Mouse (Mus musculus): ENCODE measurements around the gene Gga1.

The Gga1 gene

DNA sequence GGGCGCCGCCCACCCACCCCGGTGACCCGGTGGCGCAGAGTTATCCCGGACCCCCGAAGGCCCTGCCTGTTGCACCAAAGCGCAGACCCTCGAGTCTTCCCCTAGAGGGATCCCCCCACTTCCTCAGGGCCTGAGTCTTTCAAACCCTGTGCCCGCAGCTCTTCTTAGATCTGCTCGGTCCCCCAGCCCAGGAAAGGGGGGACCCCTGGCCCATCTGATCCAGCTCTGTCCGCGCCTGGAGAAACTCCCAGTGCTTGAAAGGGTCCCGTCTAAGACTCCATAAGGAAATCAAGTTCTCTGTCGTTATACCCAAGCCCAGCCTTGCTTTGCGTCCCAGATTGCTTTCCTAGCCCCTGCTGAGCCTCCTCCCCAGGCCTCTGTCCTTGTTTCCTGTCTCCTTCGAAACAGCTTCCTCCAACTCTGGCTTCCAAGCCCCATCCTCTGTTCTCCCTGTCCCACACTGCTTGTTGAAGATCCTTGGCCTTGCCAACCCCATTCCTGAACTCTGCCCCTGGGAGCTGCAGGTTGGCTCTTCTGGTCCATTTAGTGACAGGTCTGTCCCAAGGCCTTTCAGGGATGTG, 910 bp downstream of the Gga1 start:
- no peak for DNase-seq

DNA sequence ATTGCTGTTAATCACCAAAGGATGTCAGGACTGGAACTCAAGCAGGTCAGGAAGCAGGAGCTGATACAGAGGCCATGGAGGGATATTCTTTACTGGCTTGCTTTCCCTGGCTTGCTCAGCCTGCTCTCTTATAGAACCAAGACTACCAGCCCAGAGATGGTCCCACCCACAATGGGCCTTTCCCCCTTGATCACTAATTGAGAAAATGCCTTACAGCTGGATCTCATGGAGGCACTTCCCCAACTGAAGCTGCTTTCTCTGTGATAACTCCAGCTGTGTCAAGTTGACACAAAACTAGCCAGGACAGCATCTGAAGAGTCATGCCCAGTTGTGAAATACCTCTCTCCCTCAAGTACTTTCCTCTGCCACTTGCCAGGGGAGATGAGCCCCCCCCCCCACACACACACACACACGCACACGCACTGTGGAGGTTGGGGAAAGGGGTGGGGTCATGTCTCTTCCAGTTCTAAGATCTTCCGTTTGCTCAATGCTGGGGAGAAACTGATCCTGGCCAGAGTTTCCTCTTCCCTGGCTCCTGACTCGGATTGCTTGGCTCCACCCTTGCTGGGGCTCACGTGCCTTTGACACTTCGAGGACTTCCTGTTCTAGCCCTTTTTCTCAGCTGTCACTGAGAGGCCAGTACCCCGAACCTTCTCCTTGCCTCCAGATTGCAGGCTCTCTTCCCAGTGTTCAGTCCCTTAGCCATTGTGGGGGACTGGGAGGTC, 2.0 kb downstream of the Gga1 start:
- peak; percentile 71 for DNase-seq

DNA sequence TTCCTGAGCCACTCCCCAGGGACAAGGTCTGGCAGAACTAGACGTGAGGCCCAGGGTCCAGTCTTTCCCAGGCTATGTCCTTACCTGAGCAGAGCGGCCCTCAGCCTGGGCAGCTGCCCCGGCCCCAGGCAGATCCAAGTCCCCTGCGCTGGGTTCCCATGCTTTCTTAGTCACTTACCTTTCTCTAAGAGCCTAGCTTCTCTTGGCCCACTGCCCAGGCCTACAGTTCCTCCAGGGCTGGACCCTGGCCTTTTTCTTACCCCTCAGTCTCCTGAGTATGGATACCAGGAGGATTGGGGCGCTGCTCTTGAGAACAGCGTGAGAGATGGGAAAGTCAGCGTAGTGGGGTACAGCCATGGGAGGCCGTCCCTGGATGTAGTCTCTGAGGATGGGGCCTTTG, 3.4 kb downstream of the Gga1 start:
- DNase-seq = no peak

DNA sequence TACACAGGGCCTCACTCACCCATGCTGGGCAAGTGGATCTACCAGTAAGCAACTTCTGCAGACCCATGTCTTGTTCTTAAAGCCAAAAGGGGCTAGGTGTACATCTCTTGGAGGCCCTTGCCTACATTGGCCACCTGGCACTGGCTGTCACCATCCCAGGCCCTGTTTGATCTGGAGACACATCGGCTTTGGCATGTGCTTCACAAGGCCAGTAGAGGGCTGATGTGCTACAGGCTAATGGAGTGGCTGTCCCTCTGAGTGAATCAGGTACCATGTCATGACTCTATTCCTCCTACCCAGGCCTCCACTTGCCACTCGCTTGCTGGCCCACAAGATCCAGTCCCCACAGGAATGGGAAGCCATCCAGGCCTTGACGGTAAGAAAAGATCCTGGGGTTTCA, 4.8 kb downstream of the Gga1 start:
- DNase-seq = no peak

DNA sequence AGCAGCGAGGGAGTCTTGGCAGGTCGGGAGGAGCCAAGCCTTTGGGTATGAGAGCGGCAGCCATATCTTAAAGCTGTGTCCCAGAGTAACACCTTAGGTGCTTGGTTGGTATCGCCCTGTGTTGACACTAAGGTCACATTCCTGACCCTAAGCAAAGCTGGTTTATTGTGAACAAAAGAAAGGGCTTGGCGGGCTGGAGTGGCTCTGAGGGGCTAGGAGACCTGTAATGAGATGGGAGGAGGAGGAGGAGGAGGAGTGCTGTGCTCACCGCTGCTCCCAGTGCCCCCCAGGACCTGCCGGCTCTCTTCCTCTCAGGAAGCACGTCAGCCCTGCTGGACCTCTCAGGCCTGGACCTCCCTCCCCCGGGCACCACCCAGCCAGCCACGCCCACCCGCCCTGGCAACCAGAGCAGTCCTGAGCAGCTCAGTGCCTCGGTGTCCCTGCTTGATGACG, 12.4 kb downstream of the Gga1 start:
- DNase-seq = peak; percentile 57 to 65

DNA sequence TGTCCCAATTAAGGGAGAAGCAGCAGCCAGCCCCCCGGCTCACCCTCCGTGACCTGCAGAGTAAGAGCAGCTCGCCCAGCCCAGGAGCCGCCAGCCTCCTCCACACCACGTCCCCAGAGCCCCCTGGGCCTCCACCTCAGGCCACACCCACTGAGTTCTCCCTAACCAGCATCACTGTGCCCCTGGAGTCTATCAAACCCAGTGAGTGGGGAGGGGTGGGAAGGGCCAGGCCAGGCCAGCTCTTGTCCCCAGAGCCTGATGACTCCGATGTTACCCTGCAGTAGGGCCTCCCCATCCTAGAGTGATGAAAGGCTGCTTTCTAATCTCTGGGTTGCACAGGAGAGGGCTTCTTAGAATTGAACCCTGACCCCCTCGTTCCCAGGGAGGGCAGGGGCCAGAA, 15.4 kb downstream of the Gga1 start:
- no peak for DNase-seq

DNA sequence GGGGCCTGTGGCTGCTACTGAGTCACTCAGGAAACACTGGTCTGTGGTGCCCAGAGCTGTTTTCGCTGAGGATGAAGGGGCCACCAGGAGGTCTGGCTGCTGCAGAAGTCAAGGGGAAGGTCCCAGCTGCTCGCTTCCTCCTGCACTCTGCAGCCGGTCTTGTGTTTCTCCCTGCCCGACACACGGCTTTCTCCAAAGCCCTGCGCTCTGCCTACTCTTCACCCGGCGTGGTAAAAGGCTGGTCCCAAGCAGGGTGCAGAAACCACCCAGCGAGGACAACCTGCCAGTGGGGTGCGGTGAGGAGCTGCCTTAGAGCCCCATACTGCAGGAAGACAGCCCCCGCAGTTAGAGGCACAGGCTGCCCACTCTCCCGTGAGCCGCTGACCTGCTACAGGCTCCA, 17.7 kb downstream of the Gga1 start:
- no peak for DNase-seq

DNA sequence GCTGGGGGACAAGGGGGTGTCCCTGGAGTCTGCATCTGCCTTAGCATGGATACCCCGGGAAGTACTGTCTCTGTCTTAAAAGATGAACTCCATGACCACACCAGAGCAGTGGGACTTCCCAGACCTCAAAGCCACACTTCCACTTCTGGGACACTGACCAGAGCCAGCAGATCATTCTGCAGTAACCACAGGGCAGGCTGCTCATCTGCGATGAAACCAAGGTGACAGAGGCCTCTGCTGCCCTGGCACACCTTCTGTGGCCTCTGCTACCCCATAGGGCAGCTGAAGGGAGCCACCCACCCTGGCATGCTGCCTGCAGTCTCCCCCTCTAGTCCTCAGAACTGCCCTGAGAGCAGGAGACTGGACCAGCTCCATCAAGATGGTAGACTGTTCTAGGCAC, 18.8 kb downstream of the Gga1 start:
- no peak for DNase-seq

DNA sequence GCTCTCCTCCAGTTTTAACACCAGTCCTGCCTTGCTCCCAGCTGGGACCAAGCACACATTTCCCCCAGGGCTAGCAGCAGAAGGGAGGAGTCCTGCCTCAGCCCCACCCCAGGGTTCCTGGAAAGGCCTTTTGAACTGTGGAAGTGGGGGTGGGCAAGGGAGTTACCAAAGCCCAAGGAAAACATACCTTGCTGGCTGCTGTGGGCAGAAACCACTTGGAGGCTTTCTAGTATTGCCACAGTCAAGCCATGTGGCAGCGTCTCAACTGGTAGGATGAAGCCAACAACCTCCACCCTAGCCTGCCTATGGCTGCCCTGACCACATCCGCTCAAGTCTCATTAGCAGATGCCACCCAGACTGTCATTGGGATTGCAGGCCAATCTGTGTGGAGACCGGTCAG, 19.2 kb downstream of the Gga1 start:
- peak; percentile 72 to 78 for DNase-seq

DNA sequence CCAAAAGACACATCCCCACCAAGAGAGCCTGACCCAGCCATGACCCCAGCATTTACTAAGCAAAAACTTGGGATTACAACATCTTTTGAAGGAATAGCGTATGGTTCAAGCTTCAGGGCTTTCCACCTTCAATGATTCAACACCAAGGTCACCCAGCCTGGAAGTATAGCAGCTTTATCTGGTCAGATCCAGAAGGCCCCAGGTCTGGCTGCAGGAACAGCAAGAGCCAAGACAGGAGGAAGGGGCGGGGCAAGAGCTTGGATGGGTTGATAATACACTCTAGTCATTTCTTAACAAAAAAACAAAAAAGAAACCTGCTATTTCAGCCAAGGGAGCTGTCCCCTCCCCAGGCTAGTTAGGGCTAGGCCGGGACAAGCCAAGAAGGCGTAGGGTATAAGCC, 20.5 kb downstream of the Gga1 start:
- no peak for DNase-seq

DNA sequence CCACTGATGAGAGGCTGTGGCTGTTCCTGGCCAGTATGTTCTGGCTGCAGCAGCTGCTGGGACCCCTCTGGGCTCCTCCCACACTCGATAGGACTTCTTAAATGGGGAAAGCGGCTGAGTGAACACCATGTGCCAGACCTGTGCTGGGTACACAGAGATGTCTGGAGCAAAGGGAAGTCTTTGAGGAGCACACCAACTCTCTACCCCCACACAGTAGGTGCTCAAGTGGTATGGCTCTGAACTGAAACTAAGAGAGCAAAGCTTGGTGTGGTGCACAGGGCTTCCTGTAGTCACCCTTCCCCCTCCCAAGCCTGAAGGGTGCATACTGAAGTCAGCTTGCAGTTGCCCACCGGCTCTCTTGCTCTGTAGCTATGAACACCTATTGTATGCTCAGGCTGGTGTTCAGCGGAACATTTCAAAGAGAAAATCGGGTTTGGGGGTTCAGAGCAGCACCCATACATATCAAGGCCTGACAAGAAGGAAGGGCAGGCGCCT, 21.6 kb downstream of the Gga1 start:
- DNase-seq = no peak

DNA sequence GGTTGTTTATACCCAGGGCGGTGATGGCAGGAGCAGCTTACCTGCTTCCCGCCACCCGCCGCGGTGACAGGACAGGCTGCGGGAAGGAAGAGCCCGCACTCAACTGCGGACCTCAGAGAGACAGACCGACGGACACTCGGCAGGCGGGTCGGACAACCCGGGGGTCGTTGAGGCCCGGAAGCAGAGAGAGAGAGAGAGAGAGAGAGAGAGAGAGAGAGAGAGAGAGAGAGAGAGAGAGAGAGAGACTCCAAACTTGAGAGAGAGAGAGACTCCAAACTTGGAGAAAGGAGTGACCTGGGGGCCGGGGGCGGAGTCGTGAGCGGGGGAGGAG, 22.4 kb downstream of the Gga1 start, which contains the start of gene Gm49510:
Gene Gm49510, plus strand, starts transcription at position 259 of the 331 bp plus-strand sequence.
- DNase-seq = no peak

DNA sequence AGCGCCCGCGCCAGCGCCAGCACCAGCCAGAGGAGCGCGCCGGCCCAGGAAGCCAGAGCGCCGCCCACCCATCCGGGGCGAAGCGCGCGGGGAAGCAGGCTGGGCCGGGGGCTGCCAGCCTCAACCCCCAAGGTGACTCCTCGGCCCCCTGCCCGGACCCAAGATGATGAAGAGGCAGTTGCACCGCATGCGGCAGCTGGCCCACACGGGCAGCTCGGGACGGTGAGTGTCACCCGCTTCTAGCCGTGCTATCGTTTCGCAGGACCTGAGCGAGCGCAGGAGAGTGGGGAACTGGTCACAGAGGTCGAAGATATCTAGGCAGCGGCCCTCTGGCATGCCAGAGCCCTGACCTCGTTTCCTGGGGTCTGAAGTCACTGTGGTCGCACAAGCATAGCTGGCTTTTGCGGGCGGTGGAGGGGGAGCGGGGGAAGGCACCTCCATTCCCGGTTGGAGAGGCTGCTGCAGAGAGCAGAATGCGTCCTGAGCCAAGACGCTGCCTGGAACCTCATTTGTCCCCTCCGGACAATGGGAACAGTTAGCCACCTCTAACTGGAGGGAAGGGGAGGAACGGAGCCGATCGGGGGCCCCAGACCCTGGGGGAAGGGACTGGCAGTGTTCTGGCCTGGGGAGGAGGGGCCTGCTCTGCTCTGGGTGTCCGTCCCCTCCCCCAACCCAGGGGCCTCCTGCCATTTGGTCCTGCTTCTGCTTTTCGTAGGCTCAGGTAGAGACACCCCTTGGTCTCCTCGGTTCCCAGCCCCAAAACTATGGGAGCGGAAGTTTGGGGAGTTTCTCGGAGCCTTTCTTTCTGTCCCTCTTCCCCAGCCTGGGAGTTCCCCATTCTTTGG, 23.0 kb downstream of the Gga1 start, which contains the start of gene Sh3bp1:
Gene Sh3bp1, plus strand, starts transcription at position 29 of the 845 bp plus-strand sequence.
- peak; percentile 71 to 76 for DNase-seq

DNA sequence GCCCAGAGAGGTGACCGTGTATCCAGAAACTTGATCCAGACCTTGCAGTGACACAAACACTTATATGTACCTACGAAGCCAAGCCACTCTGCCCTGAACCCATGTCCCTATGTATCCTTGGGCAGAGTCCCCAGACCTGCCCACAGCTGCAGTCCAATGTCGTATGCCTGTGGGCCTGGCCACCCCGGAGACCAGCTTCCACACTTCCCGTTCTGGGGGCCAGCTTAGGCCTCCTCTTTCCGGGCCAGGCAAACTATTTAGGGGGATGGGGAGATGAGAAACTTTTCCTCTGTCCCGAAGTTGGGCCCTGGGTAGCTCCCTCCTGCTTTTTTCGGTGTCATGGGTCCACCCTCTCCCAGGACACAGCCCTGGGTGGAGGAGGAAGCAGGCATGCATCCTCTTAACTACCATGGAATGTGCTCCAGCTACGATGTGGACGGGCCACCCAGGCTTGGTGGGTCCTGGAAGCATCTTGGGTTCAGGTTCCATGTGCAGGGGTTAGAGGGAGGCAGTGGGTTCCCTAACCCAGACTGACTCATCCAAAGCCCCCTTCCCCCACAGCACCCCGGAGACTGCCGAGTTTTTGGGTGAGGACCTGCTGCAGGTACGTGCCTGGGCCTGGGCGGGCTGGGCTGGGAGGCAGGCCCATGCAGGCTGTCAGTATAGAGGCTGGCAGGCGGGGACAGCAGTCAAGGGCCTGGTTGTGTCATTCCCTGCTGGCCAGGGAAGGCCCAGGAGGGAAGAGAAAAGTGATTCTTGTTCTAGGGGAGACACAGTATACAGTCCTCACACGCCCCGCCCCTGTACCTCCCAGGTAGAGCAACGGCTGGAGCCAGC, 23.8 kb downstream of the Gga1 start:
- DNase-seq = peak in 1 of 2 experiments; percentile 48

DNA sequence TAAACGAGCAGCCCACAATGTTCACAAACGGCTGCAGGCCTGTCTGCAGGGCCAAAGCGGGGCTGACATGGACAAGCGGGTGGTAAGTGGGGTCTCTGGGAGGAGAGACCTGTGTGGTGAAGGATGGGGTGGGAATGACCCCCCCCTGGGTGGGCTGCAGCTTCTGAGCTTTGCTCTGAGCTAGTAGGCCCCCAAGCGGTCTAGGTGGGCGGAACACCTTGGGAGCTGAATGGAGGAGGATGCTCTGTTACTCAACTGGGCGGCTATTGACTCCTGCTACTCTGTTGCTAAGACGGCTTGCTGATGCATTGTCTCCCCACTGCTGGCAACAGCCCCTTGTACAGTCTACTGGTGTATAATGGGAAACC, 24.4 kb downstream of the Gga1 start:
- no peak for DNase-seq

DNA sequence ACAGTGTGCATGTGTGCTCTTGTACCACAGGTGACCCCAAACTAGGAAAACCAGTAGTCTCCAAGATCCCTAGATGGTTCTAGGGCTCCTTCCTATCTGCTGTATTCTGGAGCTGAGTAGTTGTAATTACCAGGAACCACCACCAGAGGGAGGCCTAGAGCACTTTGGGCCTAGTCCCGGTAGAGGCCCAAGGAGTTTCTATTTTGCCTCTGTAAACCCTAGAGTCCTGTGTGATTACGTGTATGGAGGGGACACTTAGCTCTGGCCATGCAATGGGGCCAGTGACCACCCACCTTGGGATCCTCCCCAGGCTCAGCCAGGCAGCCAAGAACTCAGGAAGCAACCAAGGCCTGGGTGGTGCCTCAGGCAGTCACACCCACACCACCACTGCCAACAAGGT, 26.3 kb downstream of the Gga1 start:
- DNase-seq = peak; percentile 74 to 82

DNA sequence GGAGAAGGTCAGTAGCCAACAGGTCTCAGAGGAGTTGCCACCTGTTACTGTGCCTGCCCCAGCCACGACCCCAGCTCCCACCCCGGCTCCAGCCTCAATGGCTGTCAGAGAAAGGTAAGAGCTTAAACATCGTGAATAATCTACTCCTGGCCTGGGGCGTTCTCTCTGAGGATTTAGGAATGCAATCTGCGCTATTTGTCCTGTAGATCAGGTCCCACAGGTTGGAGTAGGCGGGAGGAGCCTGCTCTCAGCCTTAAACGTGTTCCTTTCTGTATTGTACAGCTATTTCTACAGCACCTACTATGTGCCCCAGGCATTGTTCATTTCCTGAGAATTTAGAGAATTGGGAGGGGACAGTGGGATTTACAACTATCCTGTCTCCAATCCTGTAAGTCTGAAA, 31.4 kb downstream of the Gga1 start:
- no peak for DNase-seq

DNA sequence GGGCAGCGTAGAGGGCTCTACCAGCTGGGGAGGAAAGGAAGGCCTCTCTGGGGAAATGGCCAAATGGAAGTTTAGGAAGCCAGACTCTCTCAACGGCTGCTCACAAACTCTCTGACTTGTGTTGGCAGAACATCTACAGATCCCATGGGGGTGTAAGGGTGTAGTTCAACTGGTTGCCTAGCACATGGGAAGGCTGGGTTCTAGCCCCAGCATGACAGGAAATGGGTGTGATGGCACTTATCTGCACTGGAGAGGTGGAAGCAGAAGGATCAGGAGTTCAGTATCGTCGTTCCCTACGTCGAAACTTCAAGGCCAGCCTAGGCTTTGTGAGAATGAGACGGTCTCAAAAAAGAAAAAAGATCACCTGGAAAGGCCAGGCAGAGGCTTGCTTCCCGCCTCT, 32.0 kb downstream of the Gga1 start:
- DNase-seq = no peak

DNA sequence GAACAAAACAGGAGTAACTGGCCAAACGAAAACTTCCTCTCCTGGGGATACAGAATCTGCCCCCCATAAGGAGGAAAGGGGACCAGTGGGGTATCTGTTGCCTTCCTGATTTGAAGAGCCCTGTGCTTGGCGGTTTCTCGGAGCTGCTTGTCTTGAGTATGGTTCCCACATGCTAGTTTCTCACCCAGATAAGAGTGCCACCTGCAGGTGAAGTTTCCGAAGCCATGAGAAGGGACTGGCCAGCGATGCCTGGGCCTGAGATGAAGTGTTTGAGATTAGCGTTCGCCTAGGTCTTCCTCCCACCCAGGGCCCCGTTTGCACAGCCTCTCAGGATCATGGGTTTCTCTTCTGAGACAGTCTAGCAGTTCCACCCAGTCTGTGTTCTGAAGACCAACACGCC, 35.0 kb downstream of the Gga1 start:
- peak in 1 of 2 experiments; percentile 41 for DNase-seq

DNA sequence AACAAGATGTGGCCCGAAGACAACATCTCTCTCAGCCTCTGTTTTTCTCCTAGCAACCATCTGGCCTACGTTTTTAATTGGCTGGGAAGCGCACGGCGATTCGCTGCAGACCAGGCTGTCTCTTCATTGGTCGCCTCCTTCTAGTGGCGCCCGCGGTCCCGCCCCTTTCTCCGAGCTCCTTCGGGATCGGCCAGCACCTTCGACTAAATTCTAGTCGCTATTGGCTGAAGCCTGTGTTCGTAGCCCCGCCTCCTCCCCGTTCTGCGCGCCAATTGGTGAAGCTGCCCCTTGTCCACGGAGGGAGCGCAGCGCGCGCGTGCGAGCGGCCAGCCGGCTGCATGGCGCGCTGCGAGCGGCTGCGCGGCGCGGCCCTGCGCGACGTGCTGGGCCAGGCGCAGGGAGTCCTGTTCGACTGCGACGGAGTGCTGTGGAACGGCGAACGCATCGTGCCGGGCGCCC, 36.7 kb downstream of the Gga1 start, which contains the start of gene Pdxp:
Gene Pdxp, plus strand, starts transcription at position 288 of the 459 bp plus-strand sequence.
- peak; percentile 92 to 93 for DNase-seq

DNA sequence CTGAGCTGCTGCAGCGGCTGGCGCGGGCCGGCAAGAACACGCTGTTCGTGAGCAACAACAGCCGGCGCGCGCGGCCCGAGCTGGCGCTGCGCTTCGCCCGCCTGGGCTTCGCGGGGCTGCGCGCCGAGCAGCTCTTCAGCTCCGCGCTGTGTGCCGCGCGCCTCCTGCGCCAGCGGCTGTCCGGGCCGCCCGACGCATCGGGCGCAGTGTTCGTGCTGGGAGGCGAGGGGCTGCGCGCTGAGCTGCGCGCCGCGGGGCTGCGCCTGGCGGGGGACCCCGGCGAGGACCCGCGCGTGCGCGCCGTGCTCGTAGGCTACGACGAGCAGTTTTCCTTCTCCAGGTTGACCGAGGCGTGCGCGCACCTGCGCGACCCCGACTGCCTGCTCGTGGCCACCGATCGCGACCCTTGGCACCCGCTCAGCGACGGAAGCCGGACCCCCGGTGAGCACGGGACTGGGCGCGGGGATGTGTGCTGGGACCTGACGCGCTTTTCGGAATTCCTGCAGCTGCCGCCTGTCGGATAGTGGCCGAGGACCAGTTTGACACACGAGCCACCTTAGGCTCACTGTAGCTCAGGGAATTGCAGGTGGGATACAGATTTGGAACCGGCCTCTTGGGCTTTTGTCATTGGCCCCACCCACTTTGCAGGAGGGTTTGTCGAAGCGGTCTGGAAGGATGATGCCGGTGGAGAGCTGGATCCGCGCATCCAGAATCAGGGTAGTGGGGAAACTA, 37.3 kb downstream of the Gga1 start:
- DNase-seq = no peak
